Mouse (Mus musculus) heart, adult 2 months (tissue): ENCODE data around the gene Thbs3.

Experiments used
- CTCF ChIP-seq: fragments of 200-600 bp; IDR thresholded peaks from 2 replicates; pipeline ENCODE4 v1.8.1; 2022; ENCODE audit warnings: antibody characterized with exemption, mild to moderate bottlenecking, moderate library complexity
- POLR2A ChIP-seq: fragments of 200-500 bp; IDR thresholded peaks from 2 replicates; pipeline ENCODE4 v1.6.1; 2011; ENCODE audit warnings: mild to moderate bottlenecking, low read depth, low read length, control low read depth; ENCODE audit not compliant: insufficient read depth

GRCm38 (mm10) chr3:89202253-89203141, 12.5 kb upstream of the Thbs3 start, which contains the start of gene Gba:
- TF ChIP-seq CTCF (no peak), POLR2A (peak; percentile 78)
